Mouse (Mus musculus) E14TG2a.4 (cell line): ENCODE results near the gene Glt28d2.
"Not testable (repeated sequence)": the region's sequence is repeated elsewhere in the genome, so short reads cannot be mapped to it uniquely, and the experiment has no call there.

ENCODE experiments used
- H3K27me3 ChIP-seq: 2 replicates; pipeline ENCODE4 v1.6.1; 2014; ENCODE audit warnings: low read length, control low read depth; ENCODE audit not compliant: insufficient read depth
- H3K36me3 ChIP-seq: 2 replicates; pipeline ENCODE4 v1.6.1; 2014; ENCODE audit warnings: low read length, control low read depth; ENCODE audit not compliant: insufficient read depth
- H3K4me1 ChIP-seq: replicated peaks from 2 replicates; pipeline ENCODE4 v1.6.1; 2014; ENCODE audit warnings: low read depth, low read length, control low read depth
- H3K4me3 ChIP-seq: replicated peaks from 2 replicates; pipeline ENCODE4 v1.5.1; 2014; ENCODE audit warnings: mild to moderate bottlenecking, low read length
- H3K9me3 ChIP-seq: 2 replicates; pipeline ENCODE4 v1.6.1; 2014; ENCODE audit warnings: low read length, control low read depth
- CTCF ChIP-seq: conservative IDR thresholded peaks from 2 replicates; pipeline ENCODE4 v1.5.1; 2014; ENCODE audit warnings: low read length
- NANOG ChIP-seq: IDR thresholded peaks from 2 replicates; pipeline ENCODE4 v1.6.1; 2014; ENCODE audit warnings: borderline replicate concordance, low read length, mixed read lengths
- POU5F1 ChIP-seq: IDR thresholded peaks from 2 replicates; pipeline ENCODE4 v1.6.1; 2014; ENCODE audit warnings: low read length, borderline replicate concordance

The Glt28d2 gene

GRCm38 (mm10) chr3:85923343-85923742, 36.0 kb upstream of the Glt28d2 start:
- no peak overlapping the region for H3K4me3 ChIP-seq
- H3K27me3 ChIP-seq: 0 out of 2 replicates have a peak, but pooled peaks cover 3% of the 10 kb centered on the region

GRCm38 (mm10) chr3:85922331-85922730, 35.0 kb upstream of the Glt28d2 start:
- no peaks in the 10 kb centered on the region for H3K36me3 ChIP-seq
- H3K9me3 ChIP-seq: no peaks in the 10 kb centered on the region
- H3K4me1 ChIP-seq: no peaks in the 10 kb centered on the region; the same call in 1 of the 2 replicates
- no peak overlapping the region for H3K4me3 ChIP-seq
- 0 out of 2 replicates have a peak, but pooled peaks cover 3% of the 10 kb centered on the region for H3K27me3 ChIP-seq
- TF ChIP-seq CTCF (no peak), NANOG (no peak), POU5F1 (no peak)

More at GRCm38 (mm10) chr3:85923343-85923742, 36.0 kb upstream of the Glt28d2 start:
- no peaks in the 10 kb centered on the region; the same call in 1 of the 2 replicates for H3K4me1 ChIP-seq
- no peaks in the 10 kb centered on the region for H3K36me3 ChIP-seq
- no peaks in the 10 kb centered on the region for H3K9me3 ChIP-seq
- TF ChIP-seq NANOG (no peak), POU5F1 (no peak), CTCF (no peak)

GRCm38 (mm10) chr3:85920671-85921070, 33.4 kb upstream of the Glt28d2 start:
- H3K9me3 ChIP-seq, H3K36me3 ChIP-seq: not testable (repeated sequence)

GRCm38 (mm10) chr3:85917600-85917999, 30.3 kb upstream of the Glt28d2 start:
- TF ChIP-seq CTCF (peak; percentile 63), POU5F1 (no peak), NANOG (no peak)
- Histone ChIP-seq H3K4me3 (no peak overlapping the region), H3K36me3 (no peaks in the 10 kb centered on the region)

More at GRCm38 (mm10) chr3:85920671-85921070, 33.4 kb upstream of the Glt28d2 start:
- H3K4me1 ChIP-seq, H3K4me3 ChIP-seq, H3K27me3 ChIP-seq: not testable (repeated sequence)

GRCm38 (mm10) chr3:85914806-85915205, 27.5 kb upstream of the Glt28d2 start:
- TF ChIP-seq POU5F1: no peak
- no peaks in the 10 kb centered on the region for H3K27me3 ChIP-seq
- no peak overlapping the region for H3K4me3 ChIP-seq
- no peaks in the 10 kb centered on the region for H3K9me3 ChIP-seq
- no peaks in the 10 kb centered on the region for H3K4me1 ChIP-seq
- no peaks in the 10 kb centered on the region for H3K36me3 ChIP-seq

More at GRCm38 (mm10) chr3:85917600-85917999, 30.3 kb upstream of the Glt28d2 start:
- H3K4me1 ChIP-seq: no peaks in the 10 kb centered on the region; the same call in 1 of the 2 replicates
- H3K27me3 ChIP-seq: no peaks in the 10 kb centered on the region
- no peaks in the 10 kb centered on the region for H3K9me3 ChIP-seq

GRCm38 (mm10) chr3:85907136-85907535, 19.8 kb upstream of the Glt28d2 start:
- no peaks in the 10 kb centered on the region for H3K27me3 ChIP-seq
- TF ChIP-seq CTCF (no peak), NANOG (no peak), POU5F1 (no peak)
- no peaks in the 10 kb centered on the region for H3K4me1 ChIP-seq
- no peaks in the 10 kb centered on the region for H3K9me3 ChIP-seq
- H3K4me3 ChIP-seq: no peak overlapping the region
- H3K36me3 ChIP-seq: no peaks in the 10 kb centered on the region

GRCm38 (mm10) chr3:85904371-85904770, 17.1 kb upstream of the Glt28d2 start:
- Histone ChIP-seq H3K27me3 (no peaks in the 10 kb centered on the region), H3K4me1 (no peaks in the 10 kb centered on the region), H3K4me3 (no peak overlapping the region), H3K9me3 (no peaks in the 10 kb centered on the region), H3K36me3 (no peaks in the 10 kb centered on the region)
- no peak for TF ChIP-seq NANOG
- TF ChIP-seq CTCF: no peak
- no peak for TF ChIP-seq POU5F1

DNA sequence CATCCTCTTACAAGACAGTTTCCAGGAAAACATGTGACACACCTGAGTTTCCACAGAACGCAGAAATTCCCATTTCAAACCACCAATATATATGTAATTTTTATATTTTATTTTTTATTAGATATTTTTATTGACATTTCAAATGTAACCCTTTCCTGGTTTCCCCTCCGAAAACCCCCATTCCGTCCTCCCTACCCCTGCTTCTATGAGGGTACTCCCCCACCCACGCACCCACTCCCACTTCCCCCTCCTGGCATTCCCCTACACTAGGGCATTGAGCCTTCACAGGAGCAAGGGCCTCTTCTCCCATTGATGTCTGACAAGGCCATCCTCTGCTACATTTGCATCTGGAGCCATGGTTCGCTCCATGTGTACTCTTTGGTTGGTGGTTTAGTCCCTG, 7.7 kb upstream of the Glt28d2 start:
- no peaks in the 10 kb centered on the region for H3K4me1 ChIP-seq
- H3K27me3 ChIP-seq: peaks cover 4% of the 10 kb centered on the region
- H3K9me3 ChIP-seq: no peaks in the 10 kb centered on the region
- no peak overlapping the region for H3K4me3 ChIP-seq
- TF ChIP-seq POU5F1 (no peak), CTCF (no peak), NANOG (no peak)
- no peaks in the 10 kb centered on the region for H3K36me3 ChIP-seq

- H3K4me1 ChIP-seq: peaks cover 17% of the 10 kb centered on the region
- H3K9me3 ChIP-seq: no peaks in the 10 kb centered on the region
- H3K36me3 ChIP-seq: no peaks in the 10 kb centered on the region
- TF ChIP-seq CTCF: no peak
- TF ChIP-seq NANOG: no peak
- TF ChIP-seq POU5F1: no peak
- H3K27me3 ChIP-seq: peaks cover 25% of the 10 kb centered on the region
- no peak overlapping the region for H3K4me3 ChIP-seq
Measured at GRCm38 (mm10) chr3:85891571-85891970, 4.3 kb upstream of the Glt28d2 start.

GRCm38 (mm10) chr3:85888221-85888671, 930 bp upstream of the Glt28d2 start:
- TF ChIP-seq POU5F1 (no peak), NANOG (no peak), CTCF (no peak)
- Histone ChIP-seq H3K4me1 (peaks cover 21% of the 10 kb centered on the region), H3K4me3 (peak overlapping the region; percentile 84), H3K9me3 (no peaks in the 10 kb centered on the region), H3K36me3 (no peaks in the 10 kb centered on the region), H3K27me3 (peaks cover 42% of the 10 kb centered on the region)
